Mouse (Mus musculus) cerebellum, adult (tissue): Measurements from ENCODE around the gene Gm20388.

Experiments used
- ATAC-seq: cut with Nextera tagmentation; 2 replicates; pipeline ENCODE4 v1.9.2; 2017; ENCODE audit warnings: mild to moderate bottlenecking, moderate library complexity, mixed read lengths; ENCODE audit not compliant: insufficient number of reproducible peaks, low FRiP score, low TSS enrichment

Gene Gm20388

DNA sequence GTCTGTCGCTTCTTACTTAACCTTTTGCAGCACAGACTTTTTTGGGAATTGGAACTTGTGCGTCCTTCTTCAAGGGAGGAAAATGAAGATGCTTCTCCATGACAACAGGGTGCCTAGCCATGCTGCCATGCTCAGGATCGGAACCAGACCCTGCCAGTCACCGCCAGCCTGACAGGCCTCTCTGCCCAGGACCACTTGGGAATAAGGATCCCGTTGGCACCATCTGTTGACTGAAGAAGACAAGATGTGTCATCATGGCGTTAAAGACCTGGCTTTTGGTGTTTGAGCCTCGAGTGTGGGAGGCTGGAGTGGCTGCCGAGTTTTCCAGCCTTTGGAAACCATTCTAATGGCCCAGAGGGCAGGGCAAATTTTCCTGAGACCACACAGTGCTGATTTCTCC is 127.0 kb downstream of the Gm20388 start:
- no peak for ATAC-seq

DNA sequence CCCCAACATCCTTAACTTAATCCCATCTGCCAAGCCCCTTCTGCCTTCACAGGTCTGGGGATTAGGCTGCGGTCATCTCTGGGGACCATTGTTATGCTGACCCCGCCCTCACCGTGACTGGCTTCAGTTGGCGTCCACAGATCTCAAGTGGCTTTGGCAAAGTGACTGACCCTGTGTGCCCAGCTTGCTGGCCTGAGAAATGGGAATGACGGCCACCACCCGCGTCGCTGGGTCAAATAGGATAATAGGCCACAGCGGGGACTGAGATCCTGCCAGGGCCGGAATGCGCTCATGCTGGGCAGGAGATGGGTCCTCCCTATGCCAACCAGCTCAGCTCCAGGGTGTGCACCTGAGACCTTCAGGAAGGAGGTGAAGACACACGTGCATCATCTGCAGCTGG is 128.1 kb downstream of the Gm20388 start:
- no peak for ATAC-seq

DNA sequence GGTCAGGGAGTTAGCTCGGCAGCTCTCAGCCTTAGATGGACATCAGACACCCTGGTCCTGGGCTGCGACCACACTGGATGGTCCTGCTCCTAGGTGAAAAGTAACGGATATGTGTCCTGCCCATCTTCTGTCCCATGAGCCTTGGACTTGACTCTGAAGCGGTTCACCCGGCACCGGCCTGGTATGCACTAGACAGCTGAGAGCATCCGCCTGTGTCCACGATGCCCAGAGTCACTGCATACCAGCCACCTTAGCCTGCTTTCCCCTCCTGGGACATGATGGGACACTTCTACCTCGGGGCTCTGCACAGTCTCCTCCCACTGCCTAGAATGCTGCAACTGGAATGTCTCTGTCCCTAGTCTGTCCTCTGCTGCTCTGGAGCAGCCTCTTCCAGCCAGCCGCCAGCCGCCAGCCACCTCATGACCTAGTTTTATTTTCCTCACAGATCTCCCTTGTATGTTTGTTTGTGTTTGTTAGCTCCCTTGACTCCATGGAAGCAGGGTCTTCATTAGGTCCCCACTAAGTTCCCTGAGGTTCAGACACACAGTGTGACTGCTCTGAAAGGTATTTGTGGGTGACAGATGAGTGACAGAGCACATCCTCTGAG is 128.8 kb downstream of the Gm20388 start:
- no peak for ATAC-seq

- no peak for ATAC-seq
These were observed 130.2 kb downstream of the Gm20388 start for GRCm38 (mm10) chr8:120040861-120041260.

DNA sequence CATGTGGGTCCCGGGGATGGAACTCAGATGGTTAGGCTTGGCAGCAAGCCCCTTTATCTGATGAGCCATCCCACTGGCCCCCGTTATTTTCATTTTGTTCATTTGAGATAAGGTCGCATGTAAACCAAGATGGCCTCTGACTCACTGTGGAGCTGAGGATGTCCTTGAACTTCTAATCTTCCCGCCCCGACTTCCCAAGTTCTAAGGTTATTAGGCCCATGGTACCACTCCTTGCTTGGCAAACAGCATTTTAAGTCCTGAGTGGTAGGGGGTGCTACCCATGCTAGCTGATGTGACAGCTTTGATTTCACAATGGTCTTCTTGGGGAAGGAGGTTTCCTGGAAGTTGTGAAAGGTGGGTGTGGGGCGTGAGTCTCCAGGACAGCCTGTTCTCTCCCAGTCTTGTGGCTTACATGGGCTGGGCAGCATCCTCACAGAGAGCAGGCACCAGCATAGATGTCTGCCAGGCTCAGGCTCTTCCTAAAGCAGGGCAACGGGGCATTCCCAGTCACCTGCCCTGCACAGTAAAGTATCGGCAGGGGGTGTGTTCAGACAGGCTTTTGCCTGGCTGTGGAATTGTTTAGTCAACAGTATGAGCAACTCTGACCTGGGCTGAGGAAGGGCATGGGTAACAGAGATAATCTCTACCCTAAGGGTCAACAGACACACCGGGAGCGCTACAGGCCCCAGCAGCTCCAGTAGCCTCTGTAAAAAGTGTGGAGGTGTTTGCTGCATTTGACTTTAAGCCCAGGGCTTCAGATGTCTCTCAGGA is 132.1 kb downstream of the Gm20388 start:
- no peak for ATAC-seq

DNA sequence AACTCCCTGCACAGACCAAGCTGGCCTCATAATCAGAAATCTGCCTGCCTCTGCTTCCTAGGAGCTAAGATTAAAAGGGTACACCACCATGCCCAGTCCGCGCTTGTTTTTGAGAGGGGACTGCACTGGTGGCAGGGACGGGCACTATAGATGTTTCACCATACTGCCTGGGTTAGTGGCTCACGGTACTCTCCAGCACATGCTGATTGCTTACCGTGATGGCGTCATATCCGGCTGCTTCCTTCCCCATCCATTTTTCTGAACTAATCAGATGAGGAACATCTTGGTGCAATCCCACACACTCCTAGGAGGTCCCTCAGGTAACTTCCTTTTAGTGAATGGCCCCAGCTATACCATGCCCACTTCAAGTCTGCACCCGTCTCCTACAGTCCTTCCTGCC is 134.3 kb downstream of the Gm20388 start:
- ATAC-seq, result no peak

DNA sequence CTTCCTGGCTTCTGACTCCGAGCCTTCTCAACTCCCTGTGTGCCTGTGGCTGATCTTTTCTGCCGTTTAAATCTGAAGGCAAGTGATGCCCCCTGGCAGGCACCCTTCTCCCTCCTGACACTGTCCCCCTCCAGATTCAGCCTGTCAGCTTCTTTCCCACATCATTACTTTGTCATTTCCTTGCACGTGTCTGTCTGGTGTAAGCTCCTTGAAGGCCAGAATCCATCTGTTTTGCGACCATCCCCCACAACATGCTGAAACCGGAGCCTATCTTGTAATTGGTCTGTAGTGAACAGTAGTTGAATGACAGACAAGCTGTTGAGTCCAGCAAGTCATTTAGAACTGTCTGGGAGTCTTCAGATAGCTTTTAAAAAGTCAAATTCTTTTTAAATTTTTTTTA is 134.8 kb downstream of the Gm20388 start:
- no peak for ATAC-seq

- ATAC-seq, result peak; percentile 72
These were observed 135.8 kb downstream of the Gm20388 start for GRCm38 (mm10) chr8:120046258-120047020.

- no peak for ATAC-seq
These were observed 139.3 kb downstream of the Gm20388 start for GRCm38 (mm10) chr8:120049949-120050348.

GRCm38 (mm10) chr8:120050376-120050775 is 139.7 kb downstream of the Gm20388 start:
- no peak for ATAC-seq

DNA sequence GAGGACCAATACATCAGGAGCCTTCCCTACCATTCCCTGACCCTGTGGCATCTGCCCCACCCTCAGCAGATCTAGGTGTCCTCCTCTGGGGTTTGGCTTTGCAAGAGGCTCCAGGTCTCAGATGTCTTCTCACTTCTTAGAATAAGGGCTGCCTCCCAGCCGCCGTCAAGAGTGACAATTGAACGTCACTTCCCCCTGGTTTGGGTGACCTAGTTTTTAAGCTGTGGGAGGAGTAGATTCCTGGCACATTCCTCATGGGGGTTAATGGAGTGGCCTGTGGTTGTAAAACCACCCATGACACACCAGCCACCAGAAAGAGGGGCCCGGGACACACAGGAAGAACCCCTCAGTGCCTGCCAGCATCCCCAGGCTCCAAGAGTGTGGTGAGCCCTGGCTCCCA is 140.4 kb downstream of the Gm20388 start:
- ATAC-seq, result no peak

DNA sequence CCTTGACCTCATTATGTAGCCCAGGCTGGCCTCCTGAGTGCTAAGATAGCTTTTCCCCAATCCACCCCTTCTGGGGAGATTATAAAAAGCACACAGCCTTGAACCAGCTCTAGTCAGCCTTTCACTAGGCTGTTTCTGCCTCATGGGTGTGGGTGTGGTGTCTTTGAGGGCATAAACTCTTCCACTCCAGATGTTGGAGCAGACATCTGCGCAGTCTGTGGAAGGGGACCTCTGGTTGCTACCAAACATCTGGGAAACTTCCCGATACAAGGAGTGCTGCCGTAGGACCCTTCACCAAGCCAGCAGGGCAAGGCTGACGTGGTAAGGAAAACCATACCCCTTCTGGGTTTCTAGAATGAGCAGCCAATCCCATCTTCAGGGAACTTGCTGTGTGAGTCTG is 141.3 kb downstream of the Gm20388 start:
- ATAC-seq, result no peak

GRCm38 (mm10) chr8:120052318-120052717 is 141.7 kb downstream of the Gm20388 start:
- ATAC-seq, result no peak

DNA sequence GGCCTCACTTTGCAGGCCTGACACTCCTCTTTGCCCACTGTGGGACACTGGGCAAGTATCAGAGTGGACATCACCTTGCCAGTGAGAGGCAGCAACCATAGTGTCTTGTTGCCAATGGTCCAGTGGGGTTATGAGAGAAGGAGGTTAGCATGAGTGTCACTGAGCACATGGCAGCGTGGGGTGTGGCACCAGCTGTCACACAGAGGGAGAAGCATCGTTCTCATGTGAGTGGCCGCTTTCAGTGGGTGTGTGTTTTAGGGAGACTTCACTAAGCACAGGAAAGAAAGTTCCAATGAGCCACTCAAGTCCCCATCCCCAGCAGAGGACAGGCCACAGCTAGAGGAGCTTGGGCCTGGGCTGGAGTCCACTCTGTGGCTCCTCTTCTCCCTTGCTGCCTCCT is 144.2 kb downstream of the Gm20388 start:
- ATAC-seq, result no peak

DNA sequence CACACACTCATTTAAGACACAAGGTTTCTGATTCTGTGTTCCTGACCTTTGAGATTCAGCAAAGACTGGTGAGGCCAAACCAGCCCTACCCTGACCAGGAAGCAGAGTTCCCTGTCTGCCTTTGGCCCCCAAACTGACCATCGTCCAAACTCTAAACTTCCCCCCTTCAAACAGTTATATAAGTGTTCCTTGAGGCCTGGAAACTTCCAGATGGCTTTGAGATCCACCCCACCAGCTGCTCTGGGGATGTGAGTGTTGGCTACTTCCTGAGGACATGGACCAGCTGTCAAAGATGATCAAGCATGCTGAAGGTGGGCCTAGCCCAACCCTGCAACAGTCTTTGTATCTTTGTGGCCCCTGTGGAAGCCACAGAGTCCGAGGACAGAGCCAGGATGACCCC is 146.4 kb downstream of the Gm20388 start:
- ATAC-seq, result no peak

DNA sequence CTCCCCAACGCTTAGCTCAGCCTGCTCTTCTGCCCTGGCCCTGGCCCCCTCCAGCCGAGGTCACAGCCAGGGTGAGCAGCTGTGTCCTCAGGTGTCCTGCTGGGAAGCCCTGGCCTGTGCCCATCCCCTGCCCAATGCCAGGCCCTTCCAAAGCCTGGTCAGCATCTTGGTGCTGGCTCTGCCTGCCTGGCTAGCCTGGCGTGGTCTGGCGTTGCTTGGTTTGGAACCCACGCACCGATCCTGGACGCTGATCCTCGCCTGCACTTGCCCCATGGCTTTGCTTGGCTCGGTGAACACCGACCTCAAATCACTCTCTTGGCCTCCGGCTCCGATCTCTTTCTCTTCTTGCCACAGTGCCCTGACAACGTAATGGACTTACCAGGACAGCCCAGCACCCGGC is 152.1 kb downstream of the Gm20388 start:
- ATAC-seq, result peak; percentile 59; the same call in 1 of the 2 replicates

DNA sequence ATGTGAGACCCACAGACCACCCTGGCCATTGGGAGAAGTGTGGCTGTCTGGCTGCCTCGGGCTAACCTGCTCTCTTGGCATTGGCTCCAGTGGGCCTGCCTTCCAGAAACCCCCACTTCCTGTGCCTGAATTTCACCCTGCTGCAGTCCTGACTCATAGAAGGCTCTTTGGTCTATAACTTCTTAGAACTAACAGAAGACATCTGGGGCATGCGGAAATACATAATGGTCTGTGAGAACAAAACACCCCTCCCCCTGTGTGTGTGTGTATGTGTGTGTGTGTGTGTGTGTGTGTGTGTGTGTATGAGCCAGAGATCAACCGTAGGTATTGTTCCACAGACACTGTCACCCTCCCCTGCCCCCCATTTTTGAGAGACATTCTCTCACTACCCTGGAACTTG is 152.7 kb downstream of the Gm20388 start:
- no peak for ATAC-seq

DNA sequence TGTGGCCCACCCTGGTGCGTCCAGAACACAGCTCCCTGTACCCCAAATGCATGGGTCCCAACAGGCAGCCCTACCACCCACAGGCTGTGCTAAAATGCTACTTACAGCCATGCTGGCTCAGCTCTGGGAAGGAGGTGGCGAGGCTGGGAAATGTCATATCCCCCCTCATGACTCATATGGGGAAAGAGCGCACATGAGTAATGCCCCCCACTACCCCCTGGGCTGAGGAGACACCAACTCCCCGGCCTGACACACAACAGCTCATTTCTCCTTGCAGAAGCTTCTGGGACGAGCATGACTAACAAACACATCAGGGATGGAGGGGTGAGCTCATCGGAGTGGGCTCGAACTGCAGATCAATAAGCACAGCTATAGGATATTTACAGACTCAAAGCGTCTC is 155.0 kb downstream of the Gm20388 start:
- no peak for ATAC-seq

DNA sequence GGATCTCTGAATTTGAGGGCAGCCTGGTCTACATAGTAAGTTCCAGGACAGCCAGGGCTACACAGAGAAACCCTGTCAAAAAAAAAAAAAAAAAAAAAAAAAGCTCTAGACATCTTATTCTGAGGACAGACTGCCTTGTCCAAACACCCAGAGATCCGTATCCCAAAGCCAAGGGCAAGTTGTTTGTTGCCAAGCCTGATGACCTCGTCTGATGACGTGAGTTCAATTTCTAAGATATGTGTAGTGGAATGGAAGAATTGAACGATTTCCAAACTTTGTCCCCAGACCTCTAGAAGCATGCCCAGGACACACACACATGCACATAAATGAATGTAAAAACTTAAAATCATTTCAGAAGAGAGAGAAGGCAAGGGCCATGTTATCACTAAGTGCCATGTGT is 155.6 kb downstream of the Gm20388 start:
- no peak for ATAC-seq

GRCm38 (mm10) chr8:120067936-120068668 is 157.5 kb downstream of the Gm20388 start:
- ATAC-seq, result no peak

GRCm38 (mm10) chr8:120071684-120072083 is 161.0 kb downstream of the Gm20388 start:
- peak; percentile 53 for ATAC-seq
